In genomic region chr5:151046917-151047316, GRCm38 (mm10) we compare ENCODE assay signal across 11 mouse cellular contexts.
A peak's percentile ranks its signal among the peaks of the same experiment; 100 is the strongest.
DNase-seq lines count a peak whose midpoint lies in the region; ATAC-seq and TF ChIP-seq lines count a peak whose summit lies in the region.
"Had no signal": no experiment of that assay in that cellular context is flagged by ENCODE, and none has a peak within 500 bp of the region (broad histone marks: within the 10 kb centered on the region; RNA-seq: fewer than 3 reads in every experiment).

No protein-coding gene starts in this region.

- H3K9me3 ChIP-seq in embryonic facial prominence, embryonic 13.5 days = no peaks in the 10 kb centered on the region; the same call in 1 of the 2 replicates
- H3K9me3 ChIP-seq in heart, postnatal 0 days (replicated peaks; ENCODE audit: control insufficient read depth, low read length) = 0 out of 2 replicates have a peak, but pooled peaks cover under 1% of the 10 kb centered on the region

- H3K4me3 ChIP-seq in embryonic facial prominence, embryonic 13.5 days = no peak overlapping the region
- no peak overlapping the region for H3K4me3 ChIP-seq in heart, postnatal 0 days (ENCODE audit: low read depth, low read length)

- peak; percentile 33 for DNase-seq in kidney, adult 9 months
- DNase-seq in kidney, adult 11 months = no peak
- peak; percentile 32 for DNase-seq in heart, postnatal 0 days (ENCODE audit: low spot score)
- peak; percentile 59 for DNase-seq in lung, postnatal 36 days
- DNase-seq in testis, postnatal 10 days (ENCODE audit: low spot score) = no peak
- no peak for DNase-seq in adrenal gland, adult (ENCODE audit: inconsistent age in 2 of 2, low spot score in 1 of 2)
- no peak for DNase-seq in right cerebral cortex, postnatal 14 days

- ATAC-seq in embryonic facial prominence, embryonic 13.5 days (ENCODE audit: insufficient number of reproducible peaks, insufficient read depth, low FRiP score, low TSS enrichment, low read depth) = no peak
- peak; percentile 54 for ATAC-seq in heart, postnatal 0 days (ENCODE audit: insufficient read depth, low read depth)
- ATAC-seq: midbrain, embryonic 16.5 days had no signal

- TF ChIP-seq EP300 in heart, postnatal 0 days (IDR thresholded peaks at IDR 0.05; ENCODE audit: low read depth) = no peak

- H3K27me3 ChIP-seq in embryonic facial prominence, embryonic 13.5 days = no peaks in the 10 kb centered on the region
- no peaks in the 10 kb centered on the region for H3K27me3 ChIP-seq in heart, postnatal 0 days (ENCODE audit: control insufficient read depth, insufficient read depth, low read length)
- H3K27me3 ChIP-seq: CH12.LX had no signal

- no peak overlapping the region for H3K9ac ChIP-seq in embryonic facial prominence, embryonic 13.5 days
- no peak overlapping the region for H3K9ac ChIP-seq in heart, postnatal 0 days (replicated peaks; ENCODE audit: low read depth, low read length)
- H3K9ac ChIP-seq: liver, embryonic 14.5 days had no signal

- 37% methylated on average over 7 of the region's 7 CpGs for WGBS in embryonic facial prominence, embryonic 13.5 days
- 71% methylated on average over 7 of the region's 7 CpGs for WGBS in heart, postnatal 0 days

- no peak for TF ChIP-seq CTCF in heart, postnatal 0 days (IDR thresholded peaks at IDR 0.05; ENCODE audit: low read depth)

- peaks cover 14% of the 10 kb centered on the region for H3K36me3 ChIP-seq in embryonic facial prominence, embryonic 13.5 days
- peaks cover 27% of the 10 kb centered on the region for H3K36me3 ChIP-seq in heart, postnatal 0 days (replicated peaks; ENCODE audit: control insufficient read depth, insufficient read depth, low read length)

- no peak overlapping the region; the same call in 1 of the 2 replicates for H3K4me2 ChIP-seq in embryonic facial prominence, embryonic 13.5 days
- no peak overlapping the region for H3K4me2 ChIP-seq in heart, postnatal 0 days (ENCODE audit: low read depth, low read length)

- H3K4me1 ChIP-seq in embryonic facial prominence, embryonic 13.5 days = peaks cover 19% of the 10 kb centered on the region
- H3K4me1 ChIP-seq in heart, postnatal 0 days (ENCODE audit: control insufficient read depth, insufficient read depth) = peaks cover 8% of the 10 kb centered on the region; the same call in 1 of the 2 replicates

- peak overlapping the region; percentile 60 for H3K27ac ChIP-seq in embryonic facial prominence, embryonic 13.5 days
- peak overlapping the region; percentile 75 for H3K27ac ChIP-seq in heart, postnatal 0 days (ENCODE audit: low read depth)
- H3K27ac ChIP-seq: liver, embryonic 14.5 days had no signal

Comparison
In these comparisons a context has a peak if more than half of its experiments do, and no peak if none do; other contexts are left out.
1. DNase-seq: peak in kidney, adult 9 months (single experiment), heart, postnatal 0 days (single experiment) and lung, postnatal 36 days (single experiment); none in kidney, adult 11 months (single experiment), testis, postnatal 10 days (single experiment), adrenal gland, adult (0 of 2) and right cerebral cortex, postnatal 14 days (single experiment).